Mouse (Mus musculus) sigmoid colon, adult 10 weeks (tissue): ENCODE results near the gene Olfr867. TPM values are rescaled to one million over a fixed set of nuclear protein-coding genes. Genes with fewer than 3 reads are reported as not detected.

Source experiments
- polyA plus RNA-seq: library from polyadenylated mRNA; stranded (reverse); fragments of 350-450 nt; fragmentation: Illumina TruSeq; extraction: RNeasy Lipid Tissue Mini Kit (QIAGEN cat#74804); gene quantifications from one replicate; pipeline ENCODE4 v1.2.3, GENCODE M21; 2014; ENCODE audit warnings: low read depth, low replicate concordance

Gene Olfr867
- polyA plus RNA-seq = not detected

DNA sequence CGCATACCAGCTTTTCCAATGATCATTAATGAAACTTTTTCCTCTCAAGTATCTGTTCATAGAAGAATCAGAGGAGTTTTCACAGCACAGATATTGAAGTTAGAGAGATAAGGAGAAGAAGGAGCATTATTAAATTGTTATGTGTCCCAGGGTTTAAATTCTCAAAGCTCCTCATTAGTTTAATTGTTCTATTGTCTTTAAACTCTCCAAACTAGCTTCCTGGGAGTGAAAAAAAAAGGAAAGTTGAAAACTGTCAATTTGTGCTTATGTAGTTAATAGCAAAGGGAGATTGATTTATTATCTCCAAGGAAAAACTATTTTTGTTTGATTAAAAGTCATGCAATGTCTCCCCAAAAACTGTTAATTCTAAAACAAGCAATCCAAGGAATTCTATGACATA is at the start of gene Olfr867:
TSS of gene Olfr867 (minus strand) at position 101 of the 400 bp plus-strand sequence.

DNA sequence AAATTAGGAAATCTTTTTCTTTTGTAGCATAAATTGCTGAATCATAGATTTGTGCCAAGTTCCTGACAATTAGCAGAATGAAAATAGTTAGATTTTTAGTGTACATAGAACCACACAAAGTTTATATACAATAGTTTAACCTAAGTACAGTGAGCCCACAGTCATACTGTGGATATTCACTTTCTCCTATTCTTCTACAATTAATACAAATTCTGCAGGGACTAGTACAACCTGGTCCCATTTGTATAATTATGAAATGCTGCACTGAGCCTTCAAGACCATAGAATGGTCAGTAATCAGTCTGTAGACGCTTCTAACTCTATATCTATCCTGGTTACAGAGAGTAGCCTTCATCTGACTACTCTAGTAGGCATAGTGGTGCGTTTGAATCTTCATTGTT is 41.0 kb upstream of the Olfr867 start, which contains the start of gene Olfr868:
TSS of gene Olfr868 (plus strand) at position 301 of the 400 bp plus-strand sequence.

DNA sequence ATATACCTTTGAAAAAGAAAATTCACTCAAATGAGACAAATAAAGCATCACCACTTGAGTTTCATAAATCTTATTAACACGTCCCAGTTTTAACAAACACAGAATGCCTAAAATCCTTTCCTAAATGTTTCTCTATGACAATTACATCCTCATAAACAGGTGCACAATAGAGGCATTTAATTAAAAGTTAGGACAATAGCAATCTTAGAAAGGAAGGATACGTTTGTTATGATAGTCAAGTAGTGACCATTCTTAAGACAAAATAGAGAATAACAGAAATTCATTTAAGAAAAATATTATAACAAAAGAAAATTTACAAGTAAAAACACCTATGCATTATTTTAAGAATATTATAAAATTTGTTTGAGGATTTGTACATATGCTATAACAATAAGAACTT is 29.4 kb downstream of the Olfr867 start, which contains the start of gene Olfr866:
TSS of gene Olfr866 (minus strand) at position 101 of the 400 bp plus-strand sequence.

Other genes starting within 250 kb of the Olfr867 start
- not detected for gene Olfr860, start 207.8 kb downstream of the Olfr867 start, polyA plus RNA-seq
- not detected for gene Olfr862, start 169.6 kb downstream of the Olfr867 start, polyA plus RNA-seq
- gene Olfr77, start 140.7 kb downstream of the Olfr867 start, polyA plus RNA-seq = not detected
- not detected for gene Olfr866, start 29.5 kb downstream of the Olfr867 start, polyA plus RNA-seq
- gene Olfr868, start 41.1 kb upstream of the Olfr867 start, polyA plus RNA-seq = not detected
- not detected for gene Olfr869, start 71.4 kb upstream of the Olfr867 start, polyA plus RNA-seq
- not detected for gene Olfr870, start 116.5 kb upstream of the Olfr867 start, polyA plus RNA-seq
- not detected for gene Olfr871, start 154.6 kb upstream of the Olfr867 start, polyA plus RNA-seq
- not detected for gene Olfr872, start 179.6 kb upstream of the Olfr867 start, polyA plus RNA-seq
- not detected for gene Olfr39, start 224.8 kb upstream of the Olfr867 start, polyA plus RNA-seq
- gene Olfr873, start 241.0 kb upstream of the Olfr867 start, polyA plus RNA-seq = not detected